Mouse (Mus musculus): ENCODE measurements at regions not wholly inside any gene's neighbourhood (a gene's known extent, or its start where the extent isn't known, plus 50 kb on each side); places are given as distances from the start of the nearest gene placed in this dataset.

DNA sequence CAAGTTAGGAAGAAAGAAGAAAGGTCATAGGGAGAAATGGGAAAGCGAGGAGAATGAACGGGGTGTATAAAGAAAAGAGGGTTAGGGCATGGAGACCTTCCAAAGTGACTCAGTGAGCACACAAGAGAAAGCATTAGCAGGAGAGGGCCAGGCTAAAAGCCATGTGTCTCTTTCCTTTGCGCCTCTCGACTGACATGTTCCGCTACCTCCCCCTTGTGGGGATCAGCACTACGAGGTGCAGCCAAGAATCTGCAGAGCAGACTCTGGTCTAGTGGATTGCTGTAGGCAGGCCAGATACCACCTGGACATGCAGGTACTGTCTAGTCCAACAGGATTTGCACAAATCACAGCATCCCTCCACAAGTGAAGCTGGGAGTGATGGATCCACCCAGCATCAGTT is 54.0 kb downstream of the Kcna5 start:
- DNase-seq (ENCODE audit: low spot score) (peak; percentile 71), ATAC-seq (ENCODE audit: low read depth) (peak; percentile 47)
- Histone ChIP-seq H3K9me3 (ENCODE audit: control insufficient read depth, low read length) (no peaks in the 10 kb centered on the region), H3K4me3 (ENCODE audit: low read depth, low read length) (no peak overlapping the region), H3K27me3 (replicated peaks; ENCODE audit: control insufficient read depth, insufficient read depth, low read length) (no peaks in the 10 kb centered on the region), H3K4me2 (ENCODE audit: low read depth, low read length) (no peak overlapping the region), H3K36me3 (ENCODE audit: control insufficient read depth, insufficient read depth, low read length) (no peaks in the 10 kb centered on the region), H3K27ac (replicated peaks; ENCODE audit: low read depth, low read length) (no peak overlapping the region), H3K4me1 (ENCODE audit: control insufficient read depth, insufficient read depth, low read length) (peaks cover 4% of the 10 kb centered on the region; the same call in 1 of the 2 replicates), H3K9ac (ENCODE audit: low read depth, low read length) (no peak overlapping the region)
- WGBS, result 61% methylated on average over 6 of the region's 6 CpGs

DNA sequence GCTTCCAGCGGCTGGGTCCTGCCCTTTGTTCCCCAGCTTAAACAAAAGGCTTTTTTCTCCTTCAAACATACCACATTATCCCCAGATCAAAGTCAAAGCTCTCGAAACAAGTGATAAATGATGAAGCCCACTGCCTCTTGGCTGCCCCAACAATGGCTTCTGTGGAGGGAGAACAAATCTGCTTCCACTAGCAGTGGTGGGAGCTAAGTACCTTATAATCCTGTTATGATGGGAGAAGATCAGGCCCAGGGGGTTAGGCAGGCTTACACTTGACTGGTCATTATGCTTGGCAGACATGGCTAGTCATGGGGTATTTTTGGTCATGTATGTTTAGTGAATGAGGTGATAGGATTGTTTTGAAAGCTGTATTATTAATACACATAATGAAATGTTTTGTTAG is 57.7 kb downstream of the Kcna5 start:
- Histone ChIP-seq H3K27me3 (replicated peaks; ENCODE audit: control insufficient read depth, insufficient read depth, low read length) (no peaks in the 10 kb centered on the region), H3K36me3 (ENCODE audit: control insufficient read depth, insufficient read depth, low read length) (no peaks in the 10 kb centered on the region), H3K27ac (replicated peaks; ENCODE audit: low read depth, low read length) (no peak overlapping the region), H3K4me1 (ENCODE audit: control insufficient read depth, insufficient read depth, low read length) (peaks cover 4% of the 10 kb centered on the region; the same call in 1 of the 2 replicates), H3K4me3 (ENCODE audit: low read depth, low read length) (no peak overlapping the region), H3K9ac (ENCODE audit: low read depth, low read length) (no peak overlapping the region), H3K4me2 (ENCODE audit: low read depth, low read length) (no peak overlapping the region), H3K9me3 (ENCODE audit: control insufficient read depth, low read length) (no peaks in the 10 kb centered on the region)
- WGBS, result 37% methylated on average over 2 of the region's 2 CpGs
- DNase-seq (ENCODE audit: low spot score) (no peak), ATAC-seq (ENCODE audit: low read depth) (no peak)

DNA sequence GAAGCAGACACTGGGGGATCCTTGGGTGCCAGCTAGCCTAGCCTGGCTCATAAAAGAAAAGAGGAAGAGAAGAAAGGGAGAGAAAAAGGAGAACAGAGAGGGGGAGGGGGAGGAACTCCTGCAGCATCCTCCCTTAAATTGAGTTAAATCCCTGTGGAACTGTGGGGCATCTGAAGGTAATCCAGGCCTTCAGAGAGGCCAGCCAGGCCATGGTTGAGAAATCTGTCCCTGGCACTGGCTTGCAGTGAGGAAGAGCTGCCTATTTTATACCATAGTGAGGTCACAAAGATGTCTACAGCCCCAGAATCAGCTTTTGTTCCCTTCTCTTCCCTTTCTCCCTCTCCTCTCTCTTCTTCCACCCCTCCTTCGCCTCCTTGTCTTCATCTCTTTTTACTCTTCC is 58.5 kb downstream of the Kcna5 start:
- DNase-seq (ENCODE audit: low spot score), result no peak
- no peak for ATAC-seq (ENCODE audit: low read depth)
- no peak overlapping the region for H3K4me3 ChIP-seq (ENCODE audit: low read depth, low read length)

DNA sequence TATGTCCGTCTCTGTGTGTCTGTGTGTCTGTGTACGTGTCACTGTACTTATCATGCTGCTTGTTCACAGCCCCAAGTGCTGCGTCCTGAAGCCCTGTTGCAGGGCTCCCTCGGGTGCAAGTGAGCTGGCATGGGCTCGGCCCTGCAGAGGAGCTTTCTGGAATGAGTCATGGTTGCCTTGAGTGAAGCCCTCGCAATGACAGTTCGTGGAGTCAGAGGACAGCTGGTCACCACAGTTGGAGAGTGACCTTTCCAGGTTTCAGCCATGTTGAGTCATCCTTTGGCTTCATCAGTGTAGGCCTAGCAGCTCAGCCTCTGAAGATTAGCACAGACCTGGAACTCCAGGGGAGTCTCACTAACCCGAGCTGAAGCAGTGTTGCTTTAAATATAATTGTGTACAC is 59.7 kb downstream of the Kcna5 start:
- 79% methylated on average over 8 of the region's 8 CpGs for WGBS
- H3K27me3 ChIP-seq (replicated peaks; ENCODE audit: control insufficient read depth, insufficient read depth, low read length), result no peaks in the 10 kb centered on the region
- DNase-seq (ENCODE audit: low spot score), result no peak
- peaks cover 6% of the 10 kb centered on the region; the same call in 1 of the 2 replicates for H3K9me3 ChIP-seq (ENCODE audit: control insufficient read depth, low read length)
- no peaks in the 10 kb centered on the region for H3K4me1 ChIP-seq (ENCODE audit: control insufficient read depth, insufficient read depth, low read length)
- no peak overlapping the region for H3K4me2 ChIP-seq (ENCODE audit: low read depth, low read length)
- H3K4me3 ChIP-seq (ENCODE audit: low read depth, low read length), result no peak overlapping the region
- no peak overlapping the region for H3K9ac ChIP-seq (ENCODE audit: low read depth, low read length)
- no peaks in the 10 kb centered on the region for H3K36me3 ChIP-seq (ENCODE audit: control insufficient read depth, insufficient read depth, low read length)
- no peak overlapping the region for H3K27ac ChIP-seq (replicated peaks; ENCODE audit: low read depth, low read length)
- ATAC-seq (ENCODE audit: low read depth), result no peak

More for the DNA sequence above, 58.5 kb downstream of the Kcna5 start:
- Histone ChIP-seq H3K4me2 (ENCODE audit: low read depth, low read length) (no peak overlapping the region), H3K27me3 (replicated peaks; ENCODE audit: control insufficient read depth, insufficient read depth, low read length) (no peaks in the 10 kb centered on the region), H3K9ac (ENCODE audit: low read depth, low read length) (no peak overlapping the region), H3K36me3 (ENCODE audit: control insufficient read depth, insufficient read depth, low read length) (no peaks in the 10 kb centered on the region), H3K4me1 (ENCODE audit: control insufficient read depth, insufficient read depth, low read length) (peaks cover 4% of the 10 kb centered on the region; the same call in 1 of the 2 replicates), H3K9me3 (ENCODE audit: control insufficient read depth, low read length) (0 out of 2 replicates have a peak, but pooled peaks cover 1% of the 10 kb centered on the region), H3K27ac (replicated peaks; ENCODE audit: low read depth, low read length) (no peak overlapping the region)
- 72% methylated on average over 1 of the region's 1 CpGs for WGBS

DNA sequence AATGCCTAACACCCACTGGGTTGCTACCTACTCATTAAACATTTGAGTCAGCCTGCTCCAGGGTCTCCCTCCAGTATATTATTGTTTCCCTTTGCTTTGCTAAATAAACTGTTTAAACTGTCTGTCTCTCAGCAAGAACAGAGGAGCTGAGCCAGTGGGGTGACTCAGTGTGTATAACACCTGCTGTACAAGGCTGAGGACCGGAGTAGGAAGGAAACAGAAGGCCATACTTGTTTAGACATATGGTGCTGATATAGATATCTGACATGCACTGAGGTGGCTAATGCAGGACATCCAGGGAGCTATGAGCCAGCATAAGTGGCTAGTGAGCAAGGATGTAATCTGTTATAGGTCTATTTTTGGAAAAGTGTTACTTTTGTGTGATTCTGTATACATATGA is 81.5 kb downstream of the Kcna5 start:
- H3K4me3 ChIP-seq (ENCODE audit: low read depth, low read length), result no peak overlapping the region
- no peak overlapping the region for H3K4me2 ChIP-seq (ENCODE audit: low read depth, low read length)
- H3K27me3 ChIP-seq (replicated peaks; ENCODE audit: control insufficient read depth, insufficient read depth, low read length), result no peaks in the 10 kb centered on the region
- H3K9me3 ChIP-seq (ENCODE audit: control insufficient read depth, low read length), result no peaks in the 10 kb centered on the region
- no peak overlapping the region for H3K27ac ChIP-seq (replicated peaks; ENCODE audit: low read depth, low read length)
- no peak for DNase-seq (ENCODE audit: low spot score)
- H3K9ac ChIP-seq (ENCODE audit: low read depth, low read length), result no peak overlapping the region
- 40% methylated on average over 1 of the region's 1 CpGs for WGBS
- no peaks in the 10 kb centered on the region for H3K36me3 ChIP-seq (ENCODE audit: control insufficient read depth, insufficient read depth, low read length)
- H3K4me1 ChIP-seq (ENCODE audit: control insufficient read depth, insufficient read depth, low read length), result no peaks in the 10 kb centered on the region
- no peak for ATAC-seq (ENCODE audit: low read depth)

DNA sequence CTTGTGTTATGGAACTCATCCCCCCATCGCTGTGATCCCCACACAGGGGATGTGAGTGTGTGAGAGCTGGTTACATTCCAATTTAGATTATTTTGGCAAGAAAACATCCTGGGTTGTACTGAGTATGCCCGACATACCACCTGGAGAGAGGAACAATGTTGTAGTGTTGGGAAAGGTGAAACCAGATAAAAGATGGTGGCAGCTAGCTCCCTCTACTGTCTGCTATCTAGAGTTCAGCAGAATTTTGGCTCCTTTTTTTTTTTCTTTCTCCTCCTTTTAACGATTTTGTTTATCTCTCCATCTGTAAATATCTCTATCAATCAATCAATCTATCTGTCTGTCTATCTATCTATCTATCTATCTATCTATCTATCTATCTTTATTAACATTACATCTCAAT is 89.7 kb downstream of the Kcna5 start:
- WGBS, result 25% methylated on average over 3 of the region's 3 CpGs
- H3K4me1 ChIP-seq (ENCODE audit: control insufficient read depth, insufficient read depth, low read length), result no peaks in the 10 kb centered on the region
- no peaks in the 10 kb centered on the region for H3K27me3 ChIP-seq (replicated peaks; ENCODE audit: control insufficient read depth, insufficient read depth, low read length)
- peak; percentile 5 for DNase-seq (ENCODE audit: low spot score)
- no peaks in the 10 kb centered on the region for H3K9me3 ChIP-seq (ENCODE audit: control insufficient read depth, low read length)
- no peak overlapping the region for H3K4me3 ChIP-seq (ENCODE audit: low read depth, low read length)
- H3K4me2 ChIP-seq (ENCODE audit: low read depth, low read length), result no peak overlapping the region
- H3K27ac ChIP-seq (replicated peaks; ENCODE audit: low read depth, low read length), result no peak overlapping the region
- no peak overlapping the region for H3K9ac ChIP-seq (ENCODE audit: low read depth, low read length)
- ATAC-seq (ENCODE audit: low read depth), result no peak
- no peaks in the 10 kb centered on the region for H3K36me3 ChIP-seq (ENCODE audit: control insufficient read depth, insufficient read depth, low read length)

DNA sequence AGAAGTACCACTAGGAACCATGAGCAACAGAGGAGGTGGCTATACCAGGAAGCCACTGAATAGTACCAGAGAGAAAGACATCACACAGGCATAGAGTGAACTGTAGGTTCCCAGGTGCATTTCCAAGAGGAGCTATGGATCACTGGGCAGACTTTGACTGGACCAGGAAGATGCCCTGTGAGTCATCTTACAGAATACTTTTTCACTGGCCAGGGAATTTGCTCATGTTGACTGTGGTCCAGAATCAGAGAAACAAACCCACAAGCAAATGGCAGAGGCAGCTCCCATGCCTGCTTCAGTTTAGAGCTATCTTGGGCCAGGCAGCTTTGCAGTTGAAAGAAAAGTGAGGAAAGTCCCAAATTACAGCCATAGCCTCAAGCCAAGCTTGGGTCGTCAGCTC is 95.0 kb downstream of the Kcna5 start:
- H3K4me1 ChIP-seq (ENCODE audit: control insufficient read depth, insufficient read depth, low read length), result no peaks in the 10 kb centered on the region
- H3K4me2 ChIP-seq (ENCODE audit: low read depth, low read length), result no peak overlapping the region
- H3K27ac ChIP-seq (replicated peaks; ENCODE audit: low read depth, low read length), result no peak overlapping the region
- ATAC-seq (ENCODE audit: low read depth) (no peak), DNase-seq (ENCODE audit: low spot score) (no peak)
- H3K36me3 ChIP-seq (ENCODE audit: control insufficient read depth, insufficient read depth, low read length), result no peaks in the 10 kb centered on the region
- no peak overlapping the region for H3K4me3 ChIP-seq (ENCODE audit: low read depth, low read length)
- no peaks in the 10 kb centered on the region for H3K9me3 ChIP-seq (ENCODE audit: control insufficient read depth, low read length)
- 33% methylated on average over 1 of the region's 1 CpGs for WGBS
- H3K27me3 ChIP-seq (replicated peaks; ENCODE audit: control insufficient read depth, insufficient read depth, low read length), result no peaks in the 10 kb centered on the region
- H3K9ac ChIP-seq (ENCODE audit: low read depth, low read length), result no peak overlapping the region

DNA sequence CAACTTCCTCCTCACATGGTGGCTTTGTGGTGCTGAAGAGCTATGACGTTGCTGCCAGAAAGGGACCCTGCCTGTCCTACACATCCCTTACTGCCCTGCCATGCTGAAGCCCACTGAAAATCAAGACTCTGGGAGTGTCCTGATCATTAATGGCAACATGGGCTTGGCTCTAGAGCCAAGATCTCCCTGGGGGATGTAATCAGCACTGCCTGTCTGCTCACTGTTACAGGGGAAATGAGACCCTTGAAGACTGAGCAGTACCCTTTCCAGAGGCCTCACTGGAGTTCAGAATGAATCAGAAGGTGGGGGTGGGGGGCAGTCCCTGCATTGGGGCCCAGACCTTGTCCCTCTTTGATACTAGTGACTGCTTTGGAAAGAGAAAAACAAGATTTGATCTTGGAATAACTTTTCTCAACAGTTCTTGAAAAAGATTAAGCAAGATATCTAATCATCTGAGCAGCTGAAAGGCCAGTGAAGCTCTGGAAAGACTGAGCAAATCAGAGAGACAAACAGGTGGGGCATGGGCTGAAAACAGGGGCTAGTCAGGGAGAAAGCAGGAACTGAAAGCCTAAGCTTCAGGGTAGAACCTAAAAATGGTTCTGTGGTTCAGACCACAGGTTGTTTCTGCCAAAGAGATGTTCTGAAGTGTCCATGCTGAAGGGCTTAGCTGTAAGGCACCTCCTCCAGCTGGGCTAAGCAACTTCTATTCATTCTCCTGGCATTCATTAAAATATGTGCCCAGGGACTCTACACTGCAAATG is 97.1 kb downstream of the Kcna5 start:
- no peak for ATAC-seq (ENCODE audit: low read depth)
- Histone ChIP-seq H3K27me3 (replicated peaks; ENCODE audit: control insufficient read depth, insufficient read depth, low read length) (no peaks in the 10 kb centered on the region), H3K27ac (replicated peaks; ENCODE audit: low read depth, low read length) (no peak overlapping the region), H3K4me1 (ENCODE audit: control insufficient read depth, insufficient read depth, low read length) (no peaks in the 10 kb centered on the region), H3K4me2 (ENCODE audit: low read depth, low read length) (no peak overlapping the region), H3K36me3 (ENCODE audit: control insufficient read depth, insufficient read depth, low read length) (no peaks in the 10 kb centered on the region), H3K4me3 (ENCODE audit: low read depth, low read length) (no peak overlapping the region), H3K9me3 (ENCODE audit: control insufficient read depth, low read length) (no peaks in the 10 kb centered on the region), H3K9ac (ENCODE audit: low read depth, low read length) (no peak overlapping the region)
- WGBS, result 63% methylated on average over 1 of the region's 1 CpGs
- DNase-seq (ENCODE audit: low spot score), result no peak

DNA sequence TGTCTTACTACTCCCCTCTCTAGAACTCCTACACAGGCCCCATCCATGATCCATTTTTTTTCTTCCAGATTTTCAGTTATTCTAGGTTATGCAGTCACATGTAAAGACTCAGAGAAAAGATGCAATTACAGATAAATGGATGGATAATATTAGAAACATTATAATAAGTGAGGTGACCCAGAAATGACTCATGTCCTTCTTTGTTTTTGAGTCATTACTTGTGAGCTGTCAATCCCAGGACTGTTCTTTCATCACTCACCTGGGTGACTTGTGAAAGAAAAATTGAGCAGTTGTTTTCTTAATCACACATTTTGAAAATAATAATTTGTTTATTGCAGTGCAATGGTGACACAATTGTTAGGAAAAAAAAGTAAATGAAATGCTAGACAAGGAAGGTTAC is 108.0 kb downstream of the Kcna5 start:
- no peaks in the 10 kb centered on the region for H3K9me3 ChIP-seq (ENCODE audit: control insufficient read depth, low read length)
- H3K4me3 ChIP-seq (ENCODE audit: low read depth, low read length), result no peak overlapping the region
- DNase-seq (ENCODE audit: low spot score) (no peak), ATAC-seq (ENCODE audit: low read depth) (no peak)
- H3K36me3 ChIP-seq (ENCODE audit: control insufficient read depth, insufficient read depth, low read length), result no peaks in the 10 kb centered on the region
- no peaks in the 10 kb centered on the region for H3K27me3 ChIP-seq (replicated peaks; ENCODE audit: control insufficient read depth, insufficient read depth, low read length)
- H3K9ac ChIP-seq (ENCODE audit: low read depth, low read length), result no peak overlapping the region
- H3K27ac ChIP-seq (replicated peaks; ENCODE audit: low read depth, low read length), result no peak overlapping the region
- H3K4me2 ChIP-seq (ENCODE audit: low read depth, low read length), result no peak overlapping the region
- no peaks in the 10 kb centered on the region for H3K4me1 ChIP-seq (ENCODE audit: control insufficient read depth, insufficient read depth, low read length)

Measured in embryonic facial prominence, embryonic 14.5 days (tissue).